Mouse (Mus musculus) E14TG2a.4 (cell line): ENCODE measurements around the gene Bdkrb2.

Source experiments
- CTCF ChIP-seq: conservative IDR thresholded peaks from 2 replicates; pipeline ENCODE4 v1.5.1; 2014; ENCODE audit warnings: low read length
- POU5F1 ChIP-seq: IDR thresholded peaks from 2 replicates; pipeline ENCODE4 v1.6.1; 2014; ENCODE audit warnings: low read length, borderline replicate concordance

DNA sequence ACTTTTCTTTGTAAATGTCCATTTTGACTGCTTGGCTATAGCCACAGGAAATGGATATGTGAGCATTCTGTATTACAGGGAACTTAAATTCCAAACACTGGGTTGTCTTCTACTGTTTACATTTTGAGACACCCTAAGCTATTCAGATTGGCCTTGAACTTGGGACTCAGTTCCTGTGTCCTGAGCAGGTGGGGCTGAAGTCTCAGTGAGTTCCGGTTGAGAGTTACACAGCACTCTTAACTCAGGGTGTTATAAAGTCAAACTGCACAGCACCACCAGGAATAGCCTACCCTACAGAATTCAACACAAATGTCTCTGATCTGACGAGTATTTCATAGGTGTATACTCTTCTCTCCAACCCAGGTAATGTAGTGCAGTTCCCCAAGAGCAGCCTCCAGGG, 48.0 kb downstream of the Bdkrb2 start:
- TF ChIP-seq CTCF, result no peak
- no peak for TF ChIP-seq POU5F1
